Mouse (Mus musculus): ENCODE results near the gene Tmem141. TPM values are rescaled to one million over a fixed set of nuclear protein-coding genes. Genes with fewer than 3 reads are reported as not detected.

Tmem141 gene
- total RNA-seq, 2 experiments from 2014 or later, result 11.7 to 18.6 TPM

- DNase-seq (ENCODE audit: low spot score in 2 of 2), result no peak
Measured at GRCm38 (mm10) chr2:25578796-25579736, 42.7 kb downstream of the Tmem141 start.

- no peak for DNase-seq (ENCODE audit: low spot score in 2 of 2)
Measured at GRCm38 (mm10) chr2:25577951-25578795, 43.6 kb downstream of the Tmem141 start.

- no peak for DNase-seq (ENCODE audit: low spot score in 2 of 2)
Measured at GRCm38 (mm10) chr2:25576965-25577891, 44.6 kb downstream of the Tmem141 start.

- no peak for DNase-seq (ENCODE audit: low spot score in 2 of 2)
Measured at GRCm38 (mm10) chr2:25576028-25576850, 45.6 kb downstream of the Tmem141 start.

GRCm38 (mm10) chr2:25575432-25576027, 46.3 kb downstream of the Tmem141 start:
- peak in 1 of 2 experiments; percentile 41 for DNase-seq (ENCODE audit: low spot score in 2 of 2)

- DNase-seq (ENCODE audit: low spot score in 2 of 2), result peak; percentile 81 to 93
Measured at GRCm38 (mm10) chr2:25574579-25575431, 47.0 kb downstream of the Tmem141 start, which contains the start of the genes Mamdc4 and Phpt1. TSS of gene Mamdc4 (minus strand) at chr2:25574845. TSS of gene Phpt1 (minus strand) at chr2:25575224.

GRCm38 (mm10) chr2:25574136-25574535, 47.7 kb downstream of the Tmem141 start:
- DNase-seq (ENCODE audit: low spot score in 2 of 2), result peak in 1 of 2 experiments; percentile 7

GRCm38 (mm10) chr2:25573068-25573467, 48.7 kb downstream of the Tmem141 start:
- no peak for DNase-seq (ENCODE audit: low spot score in 2 of 2)

GRCm38 (mm10) chr2:25571221-25571620, 50.6 kb downstream of the Tmem141 start:
- no peak for DNase-seq (ENCODE audit: low spot score in 2 of 2)

Other genes starting within 250 kb of the Tmem141 start
- gene Sapcd2, start 249.7 kb downstream of the Tmem141 start, total RNA-seq (2021), result 1 to 10 TPM; 6.2 TPM
- gene Entpd2, start 226.1 kb downstream of the Tmem141 start, total RNA-seq (2021), result 10 to 100 TPM; 35.1 to 42.0 TPM
- 10 to 100 TPM; 41.2 to 45.9 TPM for gene Npdc1, start 222.7 kb downstream of the Tmem141 start, total RNA-seq (2021)
- under 1 TPM in 1 of 2 experiments, not detected in 1; 0.34 TPM for gene Fut7, start 198.7 kb downstream of the Tmem141 start, total RNA-seq (2021)
- 10 to 100 TPM; 12.7 to 13.8 TPM for gene Abca2, start 193.3 kb downstream of the Tmem141 start, total RNA-seq (2021)
- under 1 TPM in 1 of 2 experiments, not detected in 1; 0.34 TPM for gene Clic3, start 165.2 kb downstream of the Tmem141 start, total RNA-seq (2021)
- 10 to 100 TPM; 40.0 to 45.9 TPM for gene Paxx, start 160.9 kb downstream of the Tmem141 start, total RNA-seq (2021)
- gene Ptgds, start 152.0 kb downstream of the Tmem141 start, total RNA-seq (2021), result 1 to 10 TPM; 2.9 to 3.9 TPM
- gene Lcn12, start 128.1 kb downstream of the Tmem141 start, total RNA-seq (2021), result not detected
- gene Fbxw5, start 121.3 kb downstream of the Tmem141 start, total RNA-seq (2021), result 10 to 100 TPM; 62.5 to 71.4 TPM
- 1 to 10 TPM in 1 of 2 experiments, under 1 TPM in 1; 0.74 to 1.2 TPM for gene C8g, start 120.3 kb downstream of the Tmem141 start, total RNA-seq (2021)
- gene Traf2, start 75.1 kb downstream of the Tmem141 start, total RNA-seq (2021), result 10 to 100 TPM; 15.7 to 16.5 TPM
- gene Edf1, start 64.2 kb downstream of the Tmem141 start, total RNA-seq (2021), result 100 to 1,000 TPM; 173 to 196 TPM
- 1 to 10 TPM; 2.3 to 2.5 TPM for gene Mamdc4, start 47.2 kb downstream of the Tmem141 start, total RNA-seq (2021)
- gene Phpt1, start 46.8 kb downstream of the Tmem141 start, total RNA-seq (2021), result 10 to 100 TPM; 43.0 to 44.8 TPM
- gene Ajm1, start 40.2 kb downstream of the Tmem141 start, total RNA-seq (2021), result under 1 TPM; 0.07 to 0.08 TPM
- 10 to 100 TPM; 59.3 to 65.0 TPM for gene Rabl6, start 13.5 kb downstream of the Tmem141 start, total RNA-seq (2021)
- not detected for gene Ccdc183, start 4.3 kb downstream of the Tmem141 start, total RNA-seq (2021)
- 10 to 100 TPM in 1 of 2 experiments, 1 to 10 TPM in 1; 9.7 to 14.3 TPM for gene Fcna, start 6.0 kb upstream of the Tmem141 start, total RNA-seq (2021)
- 1 to 10 TPM; 1.2 to 2.5 TPM for gene Lcn8, start 31.1 kb upstream of the Tmem141 start, total RNA-seq (2021)
- not detected for gene Lcn5, start 35.9 kb upstream of the Tmem141 start, total RNA-seq (2021)
- not detected for gene Lcn6, start 54.8 kb upstream of the Tmem141 start, total RNA-seq (2021)
- not detected for gene Lcn10, start 60.7 kb upstream of the Tmem141 start, total RNA-seq (2021)
- not detected for gene Obp2a, start 78.0 kb upstream of the Tmem141 start, total RNA-seq (2021)
- gene Bmyc, start 84.7 kb upstream of the Tmem141 start, total RNA-seq (2021), result 10 to 100 TPM; 21.5 to 25.6 TPM
- gene Obp2b, start 115.0 kb upstream of the Tmem141 start, total RNA-seq (2021), result not detected
- gene Lcn3, start 143.6 kb upstream of the Tmem141 start, total RNA-seq (2021), result not detected
- gene Lcn11, start 155.0 kb upstream of the Tmem141 start, total RNA-seq (2021), result not detected
- gene Gm13539, start 160.3 kb upstream of the Tmem141 start, total RNA-seq (2021), result not detected
- gene Glt6d1, start 193.8 kb upstream of the Tmem141 start, total RNA-seq (2021), result not detected
- gene Lcn9, start 201.1 kb upstream of the Tmem141 start, total RNA-seq (2021), result not detected
- gene Sohlh1, start 225.2 kb upstream of the Tmem141 start, total RNA-seq (2021), result not detected
- under 1 TPM; 0.16 to 0.49 TPM for gene Kcnt1, start 241.7 kb upstream of the Tmem141 start, total RNA-seq (2021)